Mouse (Mus musculus): ENCODE data around the gene Pdia3. TPM values are rescaled to one million over a fixed set of nuclear protein-coding genes. Genes with fewer than 3 reads are reported as not detected.

The Pdia3 gene
- polyA plus RNA-seq, 1 experiment from 2014 or later = 371 TPM

GRCm38 (mm10) chr2:121440834-121441605, 27.4 kb downstream of the Pdia3 start:
- ATAC-seq (no peak), DNase-seq (ENCODE audit: low spot score) (no peak)
- Histone ChIP-seq H3K4me2 (replicated peaks; ENCODE audit: low read depth, low read length) (no peak overlapping the region; the same call in 1 of the 2 replicates), H3K36me3 (ENCODE audit: insufficient read depth, low read length) (0 out of 2 replicates have a peak, but pooled peaks cover 3% of the 10 kb centered on the region), H3K27me3 (replicated peaks; ENCODE audit: insufficient read depth, low read length) (no peaks in the 10 kb centered on the region), H3K4me3 (ENCODE audit: low read depth, low read length) (no peak overlapping the region), H3K9ac (replicated peaks; ENCODE audit: low read depth) (no peak overlapping the region), H3K9me3 (ENCODE audit: low read length) (no peaks in the 10 kb centered on the region), H3K27ac (ENCODE audit: low read length) (no peak overlapping the region), H3K4me1 (ENCODE audit: insufficient read depth, low read depth, low read length) (peaks cover 13% of the 10 kb centered on the region; the same call in 1 of the 2 replicates)
- WGBS = 61% methylated on average over 5 of the region's 5 CpGs
- no peak for TF ChIP-seq EP300 (IDR thresholded peaks at IDR 0.05)
- no peak for TF ChIP-seq CTCF (IDR thresholded peaks at IDR 0.05)

DNA sequence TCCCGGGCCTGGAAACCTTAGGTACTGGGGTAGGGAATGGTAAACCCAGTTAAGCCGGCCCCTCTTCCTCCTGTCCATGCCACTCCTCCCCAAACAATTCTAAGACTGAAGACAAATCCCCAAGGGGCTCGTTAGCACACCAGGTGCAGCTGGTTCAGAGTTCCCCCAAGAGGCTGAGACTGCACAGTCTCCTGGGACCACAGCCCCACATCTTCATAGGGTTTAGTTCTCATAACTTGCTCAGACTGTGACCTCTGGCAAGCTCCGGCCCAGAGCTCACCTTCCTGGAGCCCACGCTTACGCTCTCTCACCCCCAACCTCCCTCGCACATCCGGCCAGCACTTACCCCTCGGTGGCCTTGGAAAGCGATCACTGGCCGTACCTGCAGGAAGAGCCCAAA, 28.2 kb downstream of the Pdia3 start:
- Histone ChIP-seq H3K9me3 (ENCODE audit: low read length) (no peaks in the 10 kb centered on the region), H3K36me3 (ENCODE audit: insufficient read depth, low read length) (0 out of 2 replicates have a peak, but pooled peaks cover 3% of the 10 kb centered on the region), H3K27me3 (replicated peaks; ENCODE audit: insufficient read depth, low read length) (no peaks in the 10 kb centered on the region), H3K4me2 (replicated peaks; ENCODE audit: low read depth, low read length) (peak overlapping the region; percentile 90), H3K4me3 (ENCODE audit: low read depth, low read length) (peak overlapping the region; percentile 38), H3K4me1 (ENCODE audit: insufficient read depth, low read depth, low read length) (peaks cover 13% of the 10 kb centered on the region; the same call in 1 of the 2 replicates), H3K27ac (ENCODE audit: low read length) (no peak overlapping the region), H3K9ac (replicated peaks; ENCODE audit: low read depth) (0 out of 2 replicates have a peak overlapping the region, but pooled peaks have one; percentile 47)
- 6% methylated on average over 11 of the region's 11 CpGs for WGBS
- TF ChIP-seq EP300 (IDR thresholded peaks at IDR 0.05) (no peak), CTCF (IDR thresholded peaks at IDR 0.05) (no peak)
- peak; percentile 14; the same call in 1 of the 2 replicates for ATAC-seq
- DNase-seq (ENCODE audit: low spot score) = no peak

DNA sequence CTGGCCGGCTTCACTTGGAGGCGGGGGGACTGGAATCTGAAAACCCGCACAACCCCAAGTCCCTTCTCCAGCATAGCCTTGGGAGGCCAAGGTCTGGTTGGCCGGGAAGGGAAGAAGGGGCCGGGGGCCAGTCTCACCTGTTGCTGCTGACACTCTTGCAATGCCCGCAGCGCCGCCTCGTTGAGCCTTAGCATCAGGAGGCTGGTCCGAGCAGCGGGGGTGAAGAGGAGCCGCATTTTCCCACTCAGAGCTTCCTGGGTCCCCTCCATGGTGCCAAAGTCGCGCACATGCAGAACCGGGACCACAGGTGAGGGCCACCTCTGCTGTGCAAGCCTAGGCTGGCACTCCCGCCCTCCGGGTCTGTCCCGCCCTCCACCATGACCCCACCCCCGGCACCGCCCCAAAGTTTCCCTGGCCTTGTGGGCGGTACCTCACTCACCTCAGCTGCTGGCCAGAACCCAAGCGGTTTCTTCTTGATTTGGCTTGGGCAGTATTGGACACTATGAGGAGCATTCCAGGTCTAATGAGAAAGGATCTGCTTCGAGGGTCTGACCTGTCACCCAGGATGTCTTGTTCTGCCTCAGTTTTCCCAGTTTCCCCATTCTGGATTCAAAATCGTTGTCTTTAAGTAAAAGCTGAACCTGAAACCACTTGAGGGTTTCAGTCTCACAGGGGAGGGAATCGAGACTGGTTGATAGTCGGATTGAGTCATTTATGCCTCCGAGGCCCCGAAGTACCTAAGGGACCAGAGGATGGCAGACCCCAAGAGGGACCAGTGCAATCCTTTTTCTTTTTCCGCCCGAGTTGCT, 28.9 kb downstream of the Pdia3 start:
- Histone ChIP-seq H3K27ac (ENCODE audit: low read length) (peak overlapping the region; percentile 4; the same call in 1 of the 2 replicates), H3K27me3 (replicated peaks; ENCODE audit: insufficient read depth, low read length) (no peaks in the 10 kb centered on the region), H3K9me3 (ENCODE audit: low read length) (no peaks in the 10 kb centered on the region), H3K4me3 (ENCODE audit: low read depth, low read length) (peak overlapping the region; percentile 38), H3K36me3 (ENCODE audit: insufficient read depth, low read length) (0 out of 2 replicates have a peak, but pooled peaks cover 3% of the 10 kb centered on the region), H3K4me1 (ENCODE audit: insufficient read depth, low read depth, low read length) (peaks cover 13% of the 10 kb centered on the region; the same call in 1 of the 2 replicates), H3K4me2 (replicated peaks; ENCODE audit: low read depth, low read length) (peak overlapping the region; percentile 90), H3K9ac (replicated peaks; ENCODE audit: low read depth) (peak overlapping the region; percentile 47)
- DNase-seq (ENCODE audit: low spot score) (peak; percentile 81), ATAC-seq (peak; percentile 97)
- WGBS = under 1% methylated on average over 30 of the region's 30 CpGs
- TF ChIP-seq CTCF (IDR thresholded peaks at IDR 0.05) = no peak

- no peak for TF ChIP-seq EP300 (IDR thresholded peaks at IDR 0.05)
- TF ChIP-seq CTCF (IDR thresholded peaks at IDR 0.05) = no peak
- peak; percentile 10; the same call in 1 of the 2 replicates for ATAC-seq
- peak overlapping the region; percentile 4; the same call in 1 of the 2 replicates for H3K27ac ChIP-seq (ENCODE audit: low read length)
- peak overlapping the region; percentile 47 for H3K9ac ChIP-seq (replicated peaks; ENCODE audit: low read depth)
- H3K4me1 ChIP-seq (ENCODE audit: insufficient read depth, low read depth, low read length) = peaks cover 13% of the 10 kb centered on the region; the same call in 1 of the 2 replicates
- DNase-seq (ENCODE audit: low spot score) = peak; percentile 19
- H3K9me3 ChIP-seq (ENCODE audit: low read length) = no peaks in the 10 kb centered on the region
- WGBS = 14% methylated on average over 8 of the region's 8 CpGs
- H3K36me3 ChIP-seq (ENCODE audit: insufficient read depth, low read length) = 0 out of 2 replicates have a peak, but pooled peaks cover 3% of the 10 kb centered on the region
- peak overlapping the region; percentile 38 for H3K4me3 ChIP-seq (ENCODE audit: low read depth, low read length)
- no peaks in the 10 kb centered on the region for H3K27me3 ChIP-seq (replicated peaks; ENCODE audit: insufficient read depth, low read length)
- peak overlapping the region; percentile 90 for H3K4me2 ChIP-seq (replicated peaks; ENCODE audit: low read depth, low read length)
Measured at GRCm38 (mm10) chr2:121443068-121443349, 29.4 kb downstream of the Pdia3 start.

- no peaks in the 10 kb centered on the region for H3K27me3 ChIP-seq (replicated peaks; ENCODE audit: insufficient read depth, low read length)
- 89% methylated on average over 1 of the region's 1 CpGs for WGBS
- TF ChIP-seq EP300 (IDR thresholded peaks at IDR 0.05) (no peak), CTCF (IDR thresholded peaks at IDR 0.05) (no peak)
- no peaks in the 10 kb centered on the region for H3K36me3 ChIP-seq (ENCODE audit: insufficient read depth, low read length)
- ATAC-seq (no peak), DNase-seq (ENCODE audit: low spot score) (no peak)
- H3K9ac ChIP-seq (replicated peaks; ENCODE audit: low read depth) = peak within 1 kb of the TSS; percentile 47
- H3K4me3 ChIP-seq (ENCODE audit: low read depth, low read length) = peak within 1 kb of the TSS; percentile 38
- no peaks in the 10 kb centered on the region for H3K9me3 ChIP-seq (ENCODE audit: low read length)
- H3K4me1 ChIP-seq (ENCODE audit: insufficient read depth, low read depth, low read length) = peaks cover 13% of the 10 kb centered on the region; the same call in 1 of the 2 replicates
- H3K4me2 ChIP-seq (replicated peaks; ENCODE audit: low read depth, low read length) = peak within 1 kb of the TSS; percentile 90
- H3K27ac ChIP-seq (ENCODE audit: low read length) = peak within 1 kb of the TSS; percentile 4; the same call in 1 of the 2 replicates
Measured at GRCm38 (mm10) chr2:121444178-121444577, 30.6 kb downstream of the Pdia3 start, which contains the start of gene Ell3. TSS of gene Ell3 (minus strand) at chr2:121444278.

- H3K9ac ChIP-seq (replicated peaks; ENCODE audit: low read depth) = no peak overlapping the region
- TF ChIP-seq CTCF (IDR thresholded peaks at IDR 0.05) = no peak
- H3K4me1 ChIP-seq (ENCODE audit: insufficient read depth, low read depth, low read length) = peaks cover 13% of the 10 kb centered on the region; the same call in 1 of the 2 replicates
- no peaks in the 10 kb centered on the region for H3K27me3 ChIP-seq (replicated peaks; ENCODE audit: insufficient read depth, low read length)
- no peak overlapping the region for H3K4me3 ChIP-seq (ENCODE audit: low read depth, low read length)
- no peak overlapping the region for H3K4me2 ChIP-seq (replicated peaks; ENCODE audit: low read depth, low read length)
- no peak overlapping the region for H3K27ac ChIP-seq (ENCODE audit: low read length)
- no peaks in the 10 kb centered on the region for H3K9me3 ChIP-seq (ENCODE audit: low read length)
- WGBS = 71% methylated on average over 3 of the region's 3 CpGs
- no peaks in the 10 kb centered on the region for H3K36me3 ChIP-seq (ENCODE audit: insufficient read depth, low read length)
- no peak for DNase-seq (ENCODE audit: low spot score)
- ATAC-seq = no peak
Measured at GRCm38 (mm10) chr2:121445117-121445516, 31.5 kb downstream of the Pdia3 start.
